Mouse (Mus musculus) thymus, adult 2 months (tissue): Measurements from ENCODE around the gene Ssna1.

Experiments
- CTCF ChIP-seq: fragments of 200-500 bp; IDR thresholded peaks from 2 replicates; pipeline ENCODE4 v1.5.1; 2012; ENCODE audit warnings: mild to moderate bottlenecking, control low read depth, low read length, moderate library complexity, borderline replicate concordance; ENCODE audit not compliant: control insufficient read depth, poor library complexity, insufficient read depth; ENCODE audit errors: extremely low read depth
- POLR2A ChIP-seq: fragments of 200-500 bp; IDR thresholded peaks from 2 replicates; pipeline ENCODE4 v1.6.1; 2012; ENCODE audit warnings: mild to moderate bottlenecking, low read length, control low read depth, moderate library complexity; ENCODE audit not compliant: control insufficient read depth, poor library complexity, insufficient read depth; ENCODE audit errors: extremely low read depth

DNA sequence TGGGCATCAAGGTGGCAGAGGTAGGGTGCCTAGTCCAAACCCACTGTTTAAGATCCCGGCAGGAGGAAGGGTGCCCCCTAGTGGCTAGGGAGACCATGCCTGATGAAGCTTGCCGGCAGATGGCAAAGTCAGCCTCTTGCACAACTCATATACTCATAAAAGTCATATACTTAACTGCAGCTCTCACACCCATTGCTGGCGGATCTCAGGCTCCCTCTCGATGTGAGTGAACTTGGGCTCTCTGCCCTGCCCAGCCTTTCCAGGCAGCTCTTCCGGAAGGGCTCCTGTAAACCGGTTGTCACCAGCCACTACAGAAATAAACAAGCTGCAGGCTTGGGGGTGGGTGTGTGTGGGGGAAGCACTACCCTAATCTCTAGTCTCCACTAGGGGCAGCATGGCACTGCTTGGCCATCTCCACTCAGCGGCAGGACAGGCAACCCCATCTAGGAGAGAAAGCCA lies 43.8 kb downstream of the Ssna1 start:
- peak; percentile 84; the same call in 1 of the 2 replicates for TF ChIP-seq CTCF
- no peak for TF ChIP-seq POLR2A
